9 mouse cellular contexts compared by ENCODE assay signal in genomic region chr8:123752773-123753468, GRCm38 (mm10). TPM values are rescaled to one million over a fixed set of nuclear protein-coding genes. Genes with fewer than 3 reads are reported as not detected.
DNase-seq lines count a peak whose midpoint lies in the region; ATAC-seq lines count a peak whose summit lies in the region.
"Had no signal": no experiment of that assay in that cellular context is flagged by ENCODE, and none has a peak within 500 bp of the region (broad histone marks: within the 10 kb centered on the region; RNA-seq: fewer than 3 reads in every experiment).

No protein-coding gene starts in this region.

- 0 out of 2 replicates have a peak overlapping the region, but pooled peaks have one; percentile 19 for H3K4me2 ChIP-seq in limb, embryonic 12.5 days

- no peaks in the 10 kb centered on the region for H3K9me3 ChIP-seq in limb, embryonic 12.5 days

- peak; percentile 33; the same call in 1 of the 2 replicates for ATAC-seq in limb, embryonic 12.5 days (ENCODE audit: insufficient number of reproducible peaks, insufficient read depth, low FRiP score, low TSS enrichment, low read depth)

- WGBS in limb, embryonic 12.5 days: 73% methylated on average over 13 of the region's 13 CpGs

- no peak overlapping the region for H3K4me3 ChIP-seq in limb, embryonic 12.5 days (replicated peaks)

- no peak overlapping the region for H3K9ac ChIP-seq in limb, embryonic 12.5 days (replicated peaks)

- no peaks in the 10 kb centered on the region for H3K36me3 ChIP-seq in limb, embryonic 12.5 days

- peak overlapping the region; percentile 62 for H3K27ac ChIP-seq in limb, embryonic 12.5 days

- H3K27me3 ChIP-seq in limb, embryonic 12.5 days: no peaks in the 10 kb centered on the region

- DNase-seq in cerebellum, postnatal 10 days: peak; percentile 78 to 86
- no peak for DNase-seq in cerebellum, adult 9-10 months
- DNase-seq in right cerebral cortex, postnatal 4 days: peak; percentile 53
- no peak for DNase-seq in right cerebral cortex, postnatal 36 days (ENCODE audit: low spot score in 2 of 2)
- no peak for DNase-seq in thymus, postnatal 36 days
- DNase-seq in gastrocnemius, postnatal 25 days: no peak
- DNase-seq in spleen, adult 18-20 months: no peak
- DNase-seq: right cerebral cortex, postnatal 14 days had no signal

- H3K4me1 ChIP-seq in limb, embryonic 12.5 days (replicated peaks): peaks cover 20% of the 10 kb centered on the region

RNA-seq across cellular contexts. Expression of gene Rab4a, which starts 52.9 kb away (rescaled TPM):
- polyA plus RNA-seq in limb, embryonic 12.5 days (2016; fragmentation: Nextera tagmentation; extraction: Ambion mirVana): 52.4 and 56.3 TPM in 2 replicates
- 10 to 100 TPM; 10.2 to 11.3 TPM for total RNA-seq in gastrocnemius, postnatal 25 days (2021)

Comparison
In these comparisons a context has a peak if more than half of its experiments do, and no peak if none do; other contexts are left out.
1. DNase-seq: peak in cerebellum, postnatal 10 days (2 of 2) and right cerebral cortex, postnatal 4 days (single experiment); none in cerebellum, adult 9-10 months (single experiment), right cerebral cortex, postnatal 36 days (0 of 2), thymus, postnatal 36 days (0 of 2), gastrocnemius, postnatal 25 days (single experiment) and spleen, adult 18-20 months (0 of 2).